Mouse (Mus musculus) spleen, postnatal 36 days (tissue): ENCODE results near the gene Map4k1.
"Not testable (repeated sequence)": the region's sequence is repeated elsewhere in the genome, so short reads cannot be mapped to it uniquely, and the experiment has no call there.

Source experiments
- DNase-seq, 2 experiments: peaks; one replicate each; pipeline ENCODE4 v3.0.0; 2022; ENCODE audit warnings: low spot score in 2 of 2, mixed read lengths in 1 of 2

Gene Map4k1

GRCm38 (mm10) chr7:28955295-28955897, 26.5 kb upstream of the Map4k1 start:
- no peak for DNase-seq

GRCm38 (mm10) chr7:28956270-28956669, 25.6 kb upstream of the Map4k1 start:
- DNase-seq = no peak

GRCm38 (mm10) chr7:28957286-28957685, 24.6 kb upstream of the Map4k1 start:
- DNase-seq = no peak

GRCm38 (mm10) chr7:28957997-28958725, 23.7 kb upstream of the Map4k1 start:
- DNase-seq = no peak

DNA sequence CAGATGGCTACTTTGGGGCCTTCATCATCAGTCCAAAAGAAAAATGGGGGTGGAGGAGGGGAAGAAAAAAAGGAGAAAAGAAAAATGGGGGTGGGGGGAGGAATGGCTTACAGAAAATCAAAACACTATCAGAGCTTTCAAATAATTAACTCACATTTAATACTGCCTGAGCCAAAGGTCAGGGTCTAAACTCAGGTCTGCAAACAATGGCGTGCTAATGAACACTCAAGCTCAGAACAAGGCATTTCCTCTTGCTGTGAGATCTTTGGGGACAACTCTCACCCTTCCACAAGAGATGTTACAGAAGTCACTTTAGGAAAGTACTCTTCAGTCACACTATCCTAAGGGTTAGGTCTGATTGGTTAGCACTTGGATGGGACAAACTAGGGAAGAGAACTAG, 23.1 kb upstream of the Map4k1 start:
- DNase-seq = no peak

- no peak for DNase-seq
Measured at GRCm38 (mm10) chr7:28959505-28960045, 22.3 kb upstream of the Map4k1 start.

GRCm38 (mm10) chr7:28960354-28961046, 21.4 kb upstream of the Map4k1 start:
- DNase-seq = no peak

- DNase-seq = no peak
Measured at GRCm38 (mm10) chr7:28961584-28961926, 20.3 kb upstream of the Map4k1 start.

- peak; percentile 99 for DNase-seq
Measured at GRCm38 (mm10) chr7:28961927-28962670, 19.8 kb upstream of the Map4k1 start, which contains the start of gene Actn4. Gene Actn4, minus strand, starts transcription at chr7:28962340.

GRCm38 (mm10) chr7:28963399-28963923, 18.4 kb upstream of the Map4k1 start:
- DNase-seq = no peak

DNA sequence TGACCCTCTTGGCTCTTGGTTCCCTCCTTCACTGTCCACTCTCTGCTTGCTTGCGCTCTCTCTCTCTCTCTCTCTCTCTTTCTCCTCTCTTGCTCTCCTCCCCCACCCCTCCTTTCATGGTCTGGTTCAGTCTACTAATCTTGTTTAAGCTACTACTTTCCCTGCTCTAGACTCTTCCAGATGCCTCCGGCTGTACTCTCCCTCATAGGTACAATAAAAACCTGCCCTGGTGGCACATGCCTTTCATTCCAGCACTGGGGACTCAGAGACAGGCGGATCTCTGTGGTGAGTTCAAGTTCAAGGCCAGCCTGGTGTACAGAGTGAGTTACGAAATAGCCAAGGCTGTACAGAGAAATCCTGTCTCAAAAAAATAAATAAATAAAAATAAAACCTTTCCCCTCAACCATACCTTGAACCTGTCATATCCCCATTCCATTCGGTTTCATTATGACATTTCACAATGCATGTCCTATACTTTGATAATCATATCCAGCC, 16.5 kb upstream of the Map4k1 start:
- no peak for DNase-seq

- no peak for DNase-seq
Measured at GRCm38 (mm10) chr7:28966181-28966580, 15.7 kb upstream of the Map4k1 start.

GRCm38 (mm10) chr7:28966751-28967505, 14.9 kb upstream of the Map4k1 start:
- no peak for DNase-seq

- not testable (repeated sequence) for DNase-seq
Measured at GRCm38 (mm10) chr7:28968120-28968519, 13.7 kb upstream of the Map4k1 start.

- DNase-seq = no peak
Measured at GRCm38 (mm10) chr7:28969271-28969670, 12.6 kb upstream of the Map4k1 start.

DNA sequence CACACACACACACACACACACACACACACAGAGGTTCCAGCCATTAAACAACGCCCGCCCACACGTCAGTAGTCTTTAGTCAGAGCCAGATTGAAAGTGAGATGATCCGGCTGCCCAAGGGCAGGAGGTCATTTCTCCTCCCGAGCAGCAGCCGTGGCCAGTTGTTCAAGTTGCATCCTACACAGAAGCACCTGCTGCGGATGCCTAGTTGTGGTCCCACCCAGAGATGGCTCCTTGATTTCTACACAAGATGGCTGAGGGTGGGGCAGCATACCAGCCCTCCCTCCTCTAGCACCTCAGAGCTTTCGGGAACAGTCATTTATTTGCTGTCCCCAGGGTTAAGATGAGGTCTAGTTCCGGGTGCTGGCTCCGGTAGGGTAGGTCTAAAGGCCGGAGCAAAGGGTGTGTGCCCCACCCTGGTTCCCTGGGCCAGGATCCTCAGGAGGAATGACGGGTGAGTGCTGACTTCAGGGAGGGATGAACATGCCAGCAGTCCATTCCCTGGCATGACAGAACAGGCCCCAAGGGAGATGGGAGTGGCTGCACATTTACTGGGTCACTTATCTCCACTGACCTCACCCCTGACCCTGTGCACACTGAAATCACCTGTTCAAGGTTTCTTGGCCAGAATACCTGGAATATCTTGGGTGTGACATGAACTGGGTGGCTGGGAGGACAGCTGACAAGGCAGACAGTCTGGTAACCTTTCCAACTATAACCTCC, 12.0 kb upstream of the Map4k1 start:
- no peak for DNase-seq

DNA sequence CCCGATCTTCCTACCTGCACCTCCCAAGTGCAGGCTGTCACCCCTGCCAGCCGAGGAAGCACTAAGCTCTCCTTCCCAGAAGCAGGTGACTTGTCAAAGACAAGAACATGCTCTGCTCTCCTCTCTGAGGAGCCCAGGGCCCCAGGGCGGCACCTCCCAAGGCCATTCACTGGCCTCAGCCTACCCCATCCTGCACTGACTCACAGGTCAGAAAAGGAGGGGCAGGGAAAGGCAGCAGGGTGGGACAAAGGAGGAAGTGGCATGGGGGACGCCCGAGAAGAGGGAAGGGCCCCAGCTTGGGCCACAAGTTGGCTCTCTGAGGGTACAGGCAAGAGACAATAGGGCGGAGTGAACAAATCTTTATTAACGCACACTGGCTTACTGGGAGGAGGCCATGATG, 10.8 kb upstream of the Map4k1 start:
- no peak for DNase-seq

DNA sequence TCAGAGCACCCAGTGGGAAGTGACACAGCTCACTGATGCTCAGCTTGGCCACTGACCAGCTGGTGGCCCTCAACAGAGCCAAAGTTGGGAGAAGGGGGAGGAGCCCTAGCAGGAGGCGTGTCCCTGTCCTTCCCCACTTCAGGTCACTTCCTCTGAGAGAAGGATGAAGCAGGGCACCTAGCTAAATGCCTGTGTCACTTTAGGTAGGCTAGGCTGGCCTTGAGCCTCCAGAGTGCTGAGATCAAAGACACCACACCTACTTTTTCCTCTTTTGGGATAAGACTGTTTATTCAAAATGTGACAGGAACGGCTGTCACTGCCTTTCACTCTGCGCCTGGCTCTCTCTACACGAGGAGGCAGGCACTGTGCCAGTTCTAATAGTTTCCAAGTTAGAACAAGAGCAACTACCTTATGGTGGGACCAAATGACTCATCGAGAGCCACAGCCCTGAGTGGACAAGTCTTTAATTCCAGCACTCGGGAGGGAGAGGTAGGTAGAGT, 10.0 kb upstream of the Map4k1 start:
- no peak for DNase-seq

- DNase-seq = peak; percentile 66 to 77
Measured at GRCm38 (mm10) chr7:28972542-28972985, 9.3 kb upstream of the Map4k1 start.

- no peak for DNase-seq
Measured at GRCm38 (mm10) chr7:28973025-28973424, 8.8 kb upstream of the Map4k1 start.
